Mouse (Mus musculus) heart, adult 2 months (tissue): ENCODE results near the gene Cldn24. TPM values are rescaled to one million over a fixed set of nuclear protein-coding genes. Genes with fewer than 3 reads are reported as not detected.

Experiments
- DNase-seq, 2 experiments: peaks; one replicate each; pipeline ENCODE4 v3.0.0; 2021
- H3K27ac ChIP-seq: fragments of 200-600 bp; 2 replicates; pipeline ENCODE4 v1.8.1; 2022
- H3K27me3 ChIP-seq: fragments of 200-500 bp; 2 replicates; pipeline ENCODE4 v1.6.1; 2012; ENCODE audit warnings: mild to moderate bottlenecking, low read length, inconsistent platforms, mixed read lengths; ENCODE audit not compliant: control insufficient read depth, insufficient read depth
- H3K36me3 ChIP-seq: fragments of 200-500 bp; 2 replicates; pipeline ENCODE4 v1.6.1; 2012; ENCODE audit warnings: low read length, inconsistent platforms; ENCODE audit not compliant: control insufficient read depth, insufficient read depth
- H3K4me1 ChIP-seq: fragments of 200-500 bp; 2 replicates; pipeline ENCODE4 v1.6.1; 2011; ENCODE audit warnings: low read length; ENCODE audit not compliant: control insufficient read depth, insufficient read depth
- H3K4me3 ChIP-seq: fragments of 200-600 bp; 2 replicates; pipeline ENCODE4 v1.8.1; 2022
- H3K79me2 ChIP-seq: fragments of 200-500 bp; replicated peaks from 2 replicates; pipeline ENCODE4 v1.6.1; 2012; ENCODE audit warnings: mild to moderate bottlenecking, inconsistent platforms, low read length, moderate library complexity, mixed read lengths; ENCODE audit not compliant: control insufficient read depth, insufficient read depth
- H3K9ac ChIP-seq: fragments of 200-500 bp; 2 replicates; pipeline ENCODE4 v1.6.1; 2012; ENCODE audit warnings: low read depth, mild to moderate bottlenecking, control low read depth, inconsistent platforms, low read length, mixed read lengths
- CTCF ChIP-seq: fragments of 200-600 bp; IDR thresholded peaks from 2 replicates; pipeline ENCODE4 v1.8.1; 2022; ENCODE audit warnings: antibody characterized with exemption, mild to moderate bottlenecking, moderate library complexity
- EP300 ChIP-seq: fragments of 200-500 bp; IDR thresholded peaks from 2 replicates; pipeline ENCODE4 v1.6.1; 2011; ENCODE audit warnings: low read depth, low read length, control low read depth; ENCODE audit not compliant: insufficient read depth
- POLR2A ChIP-seq: fragments of 200-500 bp; IDR thresholded peaks from 2 replicates; pipeline ENCODE4 v1.6.1; 2011; ENCODE audit warnings: mild to moderate bottlenecking, low read depth, low read length, control low read depth; ENCODE audit not compliant: insufficient read depth
- WGBS: fragments of 180-500 bp; shearing (Covaris S2); methylation state at CpG from one replicate; pipeline ENCODE4 v1.1.7; 2018; 5-methylcytosine and 5-hydroxymethylcytosine counted together
- intact Hi-C: fragments of 180-260 bp; cut with DNase I; formaldehyde crosslinking; loops from one replicate; pipeline ENCODE4 v1.15.1; 2025
- polyA plus RNA-seq: library from polyadenylated mRNA; depleted of rRNA; stranded (reverse); fragments of >200 nt; gene quantifications from 2 replicates; pipeline ENCODE4 v1.2.3, GENCODE M21; 2012
- total RNA-seq, 2 experiments: library from RNA; stranded (reverse); gene quantifications; 2 replicates each; pipeline ENCODE4 v1.2.3; 2021

The Cldn24 gene
- total and polyA plus RNA-seq, 3 experiments: not detected

DNA sequence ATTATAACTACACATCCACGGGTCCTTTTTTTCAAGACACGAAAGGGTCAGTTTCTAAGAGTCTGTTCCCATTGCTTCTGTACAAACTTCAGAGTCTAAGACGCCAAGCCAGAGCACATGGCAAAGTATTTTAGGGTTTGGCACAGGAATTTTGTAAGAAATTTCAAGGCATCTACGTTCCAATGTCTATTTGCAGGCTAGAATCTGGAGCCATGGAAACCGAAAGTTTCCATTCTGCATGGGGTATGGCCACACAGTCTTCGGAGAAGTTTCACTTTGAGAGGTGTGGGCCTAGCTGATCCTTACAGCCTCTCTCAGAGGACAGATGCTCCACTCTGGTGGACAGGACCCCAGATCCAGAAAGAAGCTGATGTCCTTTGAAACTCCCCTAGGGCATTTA is 38.0 kb upstream of the Cldn24 start:
- H3K27me3 ChIP-seq: no peaks in the 10 kb centered on the region
- TF ChIP-seq POLR2A (no peak), EP300 (no peak), CTCF (no peak)
- peak in 1 of 2 experiments; percentile 22 for DNase-seq
- peak overlapping the region; percentile 61 for H3K27ac ChIP-seq
- intact Hi-C loops: no loop called here
- no peaks in the 10 kb centered on the region for H3K36me3 ChIP-seq
- no peak overlapping the region for H3K4me3 ChIP-seq
- no peaks in the 10 kb centered on the region for H3K79me2 ChIP-seq
- WGBS: 82% methylated on average over 6 of the region's 6 CpGs
- H3K4me1 ChIP-seq: peaks cover 2% of the 10 kb centered on the region; the same call in 1 of the 2 replicates
- no peak overlapping the region for H3K9ac ChIP-seq

DNA sequence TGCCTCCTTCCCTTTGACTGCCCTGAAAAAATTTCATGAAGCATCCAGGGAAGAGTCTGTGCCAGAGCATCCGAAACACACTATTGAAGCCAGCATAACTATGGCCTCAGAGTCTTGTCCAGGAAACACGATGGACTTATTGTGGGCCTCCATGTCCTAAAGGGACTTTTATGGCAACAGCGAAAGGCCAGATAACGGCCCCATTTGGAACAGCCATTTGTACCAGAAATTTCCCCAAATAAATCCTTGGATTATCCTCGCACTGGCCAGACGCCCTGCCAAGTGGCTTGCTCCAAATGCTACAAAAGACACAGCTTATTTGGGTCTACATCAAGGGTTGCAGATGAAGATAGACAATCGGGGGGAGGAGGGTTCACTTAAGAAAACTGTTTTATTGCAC is 37.5 kb upstream of the Cldn24 start:
- Histone ChIP-seq H3K36me3 (no peaks in the 10 kb centered on the region), H3K79me2 (no peaks in the 10 kb centered on the region), H3K9ac (no peak overlapping the region), H3K27ac (peak overlapping the region; percentile 61), H3K4me1 (peaks cover 2% of the 10 kb centered on the region; the same call in 1 of the 2 replicates), H3K4me3 (no peak overlapping the region), H3K27me3 (no peaks in the 10 kb centered on the region)
- TF ChIP-seq EP300 (no peak), POLR2A (no peak), CTCF (no peak)
- WGBS: 72% methylated on average over 7 of the region's 7 CpGs
- intact Hi-C loops: no loop called here
- peak; percentile 44 to 62 for DNase-seq

DNA sequence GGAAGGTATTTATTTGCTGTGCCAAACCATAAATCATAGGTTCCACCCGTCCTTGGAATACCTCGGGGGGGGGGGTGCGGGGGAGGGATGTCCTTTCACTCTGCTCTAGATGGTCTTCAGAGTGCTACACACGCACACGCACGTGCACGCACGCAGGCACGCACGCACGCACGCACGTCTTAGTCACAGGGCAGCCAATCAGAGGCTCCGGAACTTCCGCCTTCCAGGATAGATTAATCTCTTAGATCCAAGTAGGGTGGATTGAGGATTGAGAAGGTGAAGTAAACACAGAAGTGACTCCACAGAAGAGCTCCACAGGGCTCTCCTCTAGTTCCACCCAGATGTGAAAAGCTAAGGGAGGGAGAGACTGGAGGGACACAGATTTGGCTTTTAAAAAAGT is 35.6 kb upstream of the Cldn24 start:
- Histone ChIP-seq H3K36me3 (no peaks in the 10 kb centered on the region), H3K9ac (no peak overlapping the region), H3K4me1 (peaks cover 2% of the 10 kb centered on the region; the same call in 1 of the 2 replicates), H3K27me3 (no peaks in the 10 kb centered on the region), H3K79me2 (no peaks in the 10 kb centered on the region), H3K27ac (no peak overlapping the region), H3K4me3 (no peak overlapping the region)
- intact Hi-C loops: no loop called here
- WGBS: 94% methylated on average over 15 of the region's 15 CpGs
- TF ChIP-seq EP300 (no peak), POLR2A (no peak), CTCF (no peak)
- DNase-seq: no peak

DNA sequence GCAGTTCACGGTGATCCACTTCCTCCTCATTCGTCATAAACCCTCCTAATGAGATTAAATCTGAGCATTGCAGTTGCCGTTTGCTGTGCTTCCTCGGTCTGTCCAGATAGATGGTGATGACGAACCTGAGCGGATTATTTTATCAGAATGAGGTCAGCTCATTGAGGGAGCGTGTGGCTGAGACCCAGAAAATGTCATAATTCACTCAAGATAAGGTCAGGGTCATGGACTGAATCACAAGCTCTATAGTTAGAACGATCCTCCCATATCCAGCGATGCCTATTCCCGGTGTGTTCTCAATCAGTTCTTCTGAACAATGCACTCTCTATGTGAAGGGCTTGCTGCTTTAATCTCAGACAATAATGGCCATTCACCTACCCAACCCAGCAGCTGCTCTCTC is 34.2 kb upstream of the Cldn24 start:
- WGBS: 16% methylated on average over 10 of the region's 10 CpGs
- peaks cover 2% of the 10 kb centered on the region; the same call in 1 of the 2 replicates for H3K4me1 ChIP-seq
- H3K79me2 ChIP-seq: no peaks in the 10 kb centered on the region
- TF ChIP-seq CTCF: no peak
- TF ChIP-seq EP300: no peak
- TF ChIP-seq POLR2A: no peak
- peak; percentile 31 to 52 for DNase-seq
- H3K4me3 ChIP-seq: no peak overlapping the region
- peak overlapping the region; percentile 61 for H3K27ac ChIP-seq
- intact Hi-C loops: no loop called here
- no peaks in the 10 kb centered on the region for H3K36me3 ChIP-seq
- no peaks in the 10 kb centered on the region for H3K27me3 ChIP-seq
- peak overlapping the region; percentile 23; the same call in 1 of the 2 replicates for H3K9ac ChIP-seq

DNA sequence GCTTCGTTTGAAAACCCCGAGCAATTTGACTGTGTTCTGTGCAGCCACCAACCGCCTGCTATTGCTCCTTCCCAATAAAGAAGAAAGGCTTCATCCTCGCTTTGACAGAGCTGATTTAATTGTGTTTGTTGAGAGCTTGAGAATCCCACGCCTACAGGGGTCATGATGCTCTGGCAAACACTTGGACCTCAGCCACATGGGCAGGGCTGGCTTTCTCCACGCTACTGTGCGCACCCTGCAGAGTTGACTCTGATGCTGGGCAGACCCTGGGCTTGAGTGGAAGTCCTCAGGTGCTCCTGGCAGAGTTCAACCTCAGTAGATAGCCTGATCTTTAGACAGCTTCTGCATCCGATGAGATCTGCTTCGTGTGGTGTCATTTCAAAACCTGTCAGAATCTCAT is 30.0 kb upstream of the Cldn24 start:
- no peaks in the 10 kb centered on the region for H3K27me3 ChIP-seq
- peaks cover 2% of the 10 kb centered on the region; the same call in 1 of the 2 replicates for H3K4me1 ChIP-seq
- WGBS: 79% methylated on average over 9 of the region's 9 CpGs
- no peak for TF ChIP-seq CTCF
- no peak for TF ChIP-seq POLR2A
- no peak for TF ChIP-seq EP300
- no peak overlapping the region for H3K4me3 ChIP-seq
- intact Hi-C loops: no loop called here
- H3K9ac ChIP-seq: no peak overlapping the region
- H3K27ac ChIP-seq: no peak overlapping the region
- H3K79me2 ChIP-seq: no peaks in the 10 kb centered on the region
- no peaks in the 10 kb centered on the region for H3K36me3 ChIP-seq
- DNase-seq: no peak

DNA sequence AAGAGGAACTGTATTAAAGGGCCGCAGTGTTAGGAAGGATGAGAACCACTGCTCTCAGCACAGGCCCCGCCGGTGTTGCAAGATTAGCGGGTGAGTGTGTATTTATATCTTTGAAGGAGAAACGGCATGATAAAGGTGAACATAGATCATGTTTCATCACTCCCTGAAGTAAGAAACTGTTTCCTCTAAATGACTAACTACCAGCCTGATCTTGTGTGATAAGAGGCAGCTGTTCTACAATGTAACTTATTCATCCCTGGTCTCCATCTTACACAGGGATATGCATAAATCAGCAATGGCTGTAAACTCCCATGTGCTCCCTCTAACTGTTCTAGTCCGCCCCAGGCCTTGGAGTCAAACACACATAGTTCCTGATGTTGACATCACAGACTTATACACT is 22.5 kb upstream of the Cldn24 start:
- Histone ChIP-seq H3K4me3 (no peak overlapping the region), H3K27me3 (no peaks in the 10 kb centered on the region), H3K9ac (no peak overlapping the region), H3K27ac (no peak overlapping the region), H3K36me3 (no peaks in the 10 kb centered on the region), H3K4me1 (no peaks in the 10 kb centered on the region), H3K79me2 (no peaks in the 10 kb centered on the region)
- 57% methylated on average over 6 of the region's 6 CpGs for WGBS
- no peak for DNase-seq
- no peak for TF ChIP-seq CTCF
- no peak for TF ChIP-seq POLR2A
- no peak for TF ChIP-seq EP300
- intact Hi-C loops: no loop called here
